Mouse (Mus musculus) small intestine, adult 2 months (tissue): ENCODE measurements around the gene Izumo1. TPM values are rescaled to one million over a fixed set of nuclear protein-coding genes. Genes with fewer than 3 reads are reported as not detected.
A peak's percentile ranks its signal among the peaks of the same experiment; 100 is the strongest.

Experiments used
- H3K27ac ChIP-seq: fragments of 200-500 bp; 2 replicates; pipeline ENCODE4 v1.5.1; 2012; ENCODE audit warnings: low read depth, low read length, control low read depth, inconsistent platforms; ENCODE audit not compliant: insufficient read depth
- H3K27me3 ChIP-seq: fragments of 200-500 bp; 2 replicates; pipeline ENCODE4 v1.6.1; 2012; ENCODE audit warnings: mild to moderate bottlenecking, moderate library complexity, low read length, inconsistent platforms; ENCODE audit not compliant: control insufficient read depth, insufficient read depth
- H3K36me3 ChIP-seq: fragments of 200-500 bp; 2 replicates; pipeline ENCODE4 v1.6.1; 2012; ENCODE audit warnings: mild to moderate bottlenecking, low read length, control low read depth, inconsistent platforms; ENCODE audit not compliant: control insufficient read depth, insufficient read depth
- H3K4me1 ChIP-seq: fragments of 200-500 bp; 2 replicates; pipeline ENCODE4 v1.6.1; 2012; ENCODE audit warnings: low read length, inconsistent platforms, mixed read lengths; ENCODE audit not compliant: control insufficient read depth, insufficient read depth, insufficient read length
- H3K4me3 ChIP-seq: fragments of 200-500 bp; 2 replicates; pipeline ENCODE4 v1.5.1; 2012; ENCODE audit warnings: low read depth, mild to moderate bottlenecking, control low read depth, inconsistent platforms, low read length, moderate library complexity
- CTCF ChIP-seq: fragments of 200-500 bp; IDR thresholded peaks from 2 replicates; pipeline ENCODE4 v1.5.1; 2012; ENCODE audit warnings: low read depth, mild to moderate bottlenecking, control low read depth, inconsistent platforms, low read length, moderate library complexity, mixed read lengths; ENCODE audit not compliant: insufficient replicate concordance, insufficient read length; ENCODE audit errors: extremely low read depth
- POLR2A ChIP-seq: fragments of 200-500 bp; IDR thresholded peaks from 2 replicates; pipeline ENCODE4 v1.6.1; 2012; ENCODE audit warnings: low read depth, mild to moderate bottlenecking, control low read depth, inconsistent platforms, low read length, moderate library complexity
- WGBS: fragments of 180-500 bp; shearing (Covaris S2); methylation state at CpG from one replicate; pipeline ENCODE4 v1.1.7; 2018; 5-methylcytosine and 5-hydroxymethylcytosine counted together
- polyA plus RNA-seq: library from polyadenylated mRNA; depleted of rRNA; stranded (reverse); fragments of >200 nt; gene quantifications from 2 replicates; pipeline ENCODE4 v1.2.3, GENCODE M21; 2012

Gene Izumo1
- polyA plus RNA-seq, 1 experiment: 0.25 TPM

GRCm38 (mm10) chr7:45638623-45639401 is 17.2 kb downstream of the Izumo1 start:
- 41% methylated on average over 29 of the region's 29 CpGs for WGBS
- TF ChIP-seq POLR2A (no peak), CTCF (no peak)
- Histone ChIP-seq H3K4me1 (peaks cover 4% of the 10 kb centered on the region), H3K4me3 (no peak overlapping the region), H3K27ac (no peak overlapping the region), H3K36me3 (no peaks in the 10 kb centered on the region), H3K27me3 (peaks cover 21% of the 10 kb centered on the region; the same call in 1 of the 2 replicates)

- H3K27ac ChIP-seq: no peak within 1 kb of the TSS
- H3K27me3 ChIP-seq: peaks cover 26% of the 10 kb centered on the region
- H3K4me1 ChIP-seq: peaks cover 6% of the 10 kb centered on the region
- TF ChIP-seq POLR2A (no peak), CTCF (no peak)
- WGBS: 46% methylated on average over 19 of the region's 19 CpGs
- H3K4me3 ChIP-seq: no peak within 1 kb of the TSS
- H3K36me3 ChIP-seq: no peaks in the 10 kb centered on the region
Observed at GRCm38 (mm10) chr7:45639561-45640027, 18.0 kb downstream of the Izumo1 start, which contains the start of gene Mamstr. TSS of gene Mamstr (plus strand) at chr7:45639977.

- TF ChIP-seq CTCF (no peak), POLR2A (no peak)
- no peak overlapping the region for H3K27ac ChIP-seq
- WGBS: 82% methylated on average over 19 of the region's 19 CpGs
- peaks cover 4% of the 10 kb centered on the region; the same call in 1 of the 2 replicates for H3K4me1 ChIP-seq
- no peak overlapping the region for H3K4me3 ChIP-seq
- H3K36me3 ChIP-seq: no peaks in the 10 kb centered on the region
- peaks cover 31% of the 10 kb centered on the region for H3K27me3 ChIP-seq
Observed at GRCm38 (mm10) chr7:45640191-45640957, 18.8 kb downstream of the Izumo1 start.

- 40% methylated on average over 17 of the region's 17 CpGs for WGBS
- no peak overlapping the region for H3K27ac ChIP-seq
- peak overlapping the region; percentile 28 for H3K4me3 ChIP-seq
Observed at GRCm38 (mm10) chr7:45641391-45642040, 19.9 kb downstream of the Izumo1 start.

GRCm38 (mm10) chr7:45642083-45642482 is 20.5 kb downstream of the Izumo1 start:
- H3K4me3 ChIP-seq: no peak overlapping the region
- H3K4me1 ChIP-seq: peaks cover 4% of the 10 kb centered on the region; the same call in 1 of the 2 replicates
- TF ChIP-seq CTCF (no peak), POLR2A (no peak)
- peaks cover 29% of the 10 kb centered on the region for H3K27me3 ChIP-seq
- WGBS: 69% methylated on average over 5 of the region's 5 CpGs
- H3K36me3 ChIP-seq: no peaks in the 10 kb centered on the region
- no peak overlapping the region for H3K27ac ChIP-seq

More at GRCm38 (mm10) chr7:45641391-45642040, 19.9 kb downstream of the Izumo1 start:
- Histone ChIP-seq H3K27me3 (peaks cover 31% of the 10 kb centered on the region), H3K36me3 (no peaks in the 10 kb centered on the region), H3K4me1 (peaks cover 4% of the 10 kb centered on the region; the same call in 1 of the 2 replicates)
- TF ChIP-seq CTCF (no peak), POLR2A (no peak)

- peak overlapping the region; percentile 30 for H3K27ac ChIP-seq
- no peaks in the 10 kb centered on the region for H3K36me3 ChIP-seq
- 43% methylated on average over 16 of the region's 16 CpGs for WGBS
- peaks cover 30% of the 10 kb centered on the region for H3K27me3 ChIP-seq
- peaks cover 4% of the 10 kb centered on the region; the same call in 1 of the 2 replicates for H3K4me1 ChIP-seq
- TF ChIP-seq POLR2A (no peak), CTCF (no peak)
- peak overlapping the region; percentile 33 for H3K4me3 ChIP-seq
Observed at GRCm38 (mm10) chr7:45642503-45643255, 21.1 kb downstream of the Izumo1 start.
